Mouse (Mus musculus): ENCODE data around the gene Tbc1d8b. TPM values are rescaled to one million over a fixed set of nuclear protein-coding genes. Genes with fewer than 3 reads are reported as not detected.

Gene Tbc1d8b
- total RNA-seq, 2 experiments from 2014 or later, result 3.6 to 4.2 TPM

- DNase-seq (ENCODE audit: extremely low spot score in 1 of 2, low spot score in 2 of 2), result no peak
- intact Hi-C loops (cut with DNase I), result loop anchor here (5.0 kb wide), 1 partner anchor 35 kb away; no protein-coding TSS in a partner anchor
- Histone ChIP-seq H3K4me3 (no peak within 1 kb of the TSS), H3K27ac (no peak within 1 kb of the TSS)
- TF ChIP-seq CTCF (IDR thresholded peaks at IDR 0.05), result no peak
Measured at GRCm38 (mm10) chrX:139782278-139783044, 97.7 kb downstream of the Tbc1d8b start, which contains the start of gene Ripply1. Gene Ripply1, minus strand, starts transcription at chrX:139782353.

- intact Hi-C loops (cut with DNase I), result loop anchor here (5.0 kb wide), 1 partner anchor 34 kb away; no protein-coding TSS in a partner anchor
- no peak for DNase-seq (ENCODE audit: extremely low spot score in 1 of 2, low spot score in 2 of 2)
- no peak for TF ChIP-seq CTCF (IDR thresholded peaks at IDR 0.05)
Measured at GRCm38 (mm10) chrX:139783045-139783422, 98.2 kb downstream of the Tbc1d8b start.

GRCm38 (mm10) chrX:139785764-139786163 is 101.0 kb downstream of the Tbc1d8b start:
- intact Hi-C loops (cut with DNase I), result no loop called here
- Histone ChIP-seq H3K4me3 (no peak overlapping the region), H3K27ac (no peak overlapping the region)
- TF ChIP-seq CTCF (IDR thresholded peaks at IDR 0.05), result no peak
- no peak for DNase-seq (ENCODE audit: extremely low spot score in 1 of 2, low spot score in 2 of 2)

More at GRCm38 (mm10) chrX:139783045-139783422, 98.2 kb downstream of the Tbc1d8b start:
- Histone ChIP-seq H3K4me3 (no peak overlapping the region), H3K27ac (no peak overlapping the region)

GRCm38 (mm10) chrX:139794072-139794845 is 109.5 kb downstream of the Tbc1d8b start:
- DNase-seq (ENCODE audit: extremely low spot score in 1 of 2, low spot score in 2 of 2), result no peak
- Histone ChIP-seq H3K27ac (no peak overlapping the region), H3K4me3 (no peak overlapping the region)
- no peak for TF ChIP-seq CTCF (IDR thresholded peaks at IDR 0.05)
- intact Hi-C loops (cut with DNase I), result no loop called here

GRCm38 (mm10) chrX:139796037-139796436 is 111.2 kb downstream of the Tbc1d8b start:
- intact Hi-C loops (cut with DNase I), result no loop called here
- no peak overlapping the region for H3K27ac ChIP-seq
- H3K4me3 ChIP-seq, result no peak overlapping the region
- DNase-seq (ENCODE audit: extremely low spot score in 1 of 2, low spot score in 2 of 2), result no peak
- TF ChIP-seq CTCF (IDR thresholded peaks at IDR 0.05), result no peak

GRCm38 (mm10) chrX:139797875-139798274 is 113.1 kb downstream of the Tbc1d8b start:
- intact Hi-C loops (cut with DNase I), result no loop called here
- TF ChIP-seq CTCF (IDR thresholded peaks at IDR 0.05), result no peak
- H3K4me3 ChIP-seq, result no peak overlapping the region
- no peak overlapping the region for H3K27ac ChIP-seq
- DNase-seq (ENCODE audit: extremely low spot score in 1 of 2, low spot score in 2 of 2), result no peak

GRCm38 (mm10) chrX:139799953-139800352 is 115.2 kb downstream of the Tbc1d8b start:
- no peak for TF ChIP-seq CTCF (IDR thresholded peaks at IDR 0.05)
- H3K27ac ChIP-seq, result no peak overlapping the region
- intact Hi-C loops (cut with DNase I), result no loop called here
- DNase-seq (ENCODE audit: extremely low spot score in 1 of 2, low spot score in 2 of 2), result no peak
- no peak overlapping the region for H3K4me3 ChIP-seq

- H3K4me3 ChIP-seq, result no peak within 1 kb of the TSS
- TF ChIP-seq CTCF (IDR thresholded peaks at IDR 0.05), result no peak
- intact Hi-C loops (cut with DNase I), result no loop called here
- DNase-seq (ENCODE audit: extremely low spot score in 1 of 2, low spot score in 2 of 2), result no peak
- no peak within 1 kb of the TSS for H3K27ac ChIP-seq
Measured at GRCm38 (mm10) chrX:139800406-139800878, 115.6 kb downstream of the Tbc1d8b start, which contains the start of gene Cldn2. Gene Cldn2, plus strand, starts transcription at chrX:139800828.

Other genes with a start within 250 kb of the Tbc1d8b start
- under 1 TPM; 0.26 to 0.59 TPM for gene D330045A20Rik, start 204.6 kb upstream of the Tbc1d8b start, total RNA-seq (2021)
- gene Rnf128, start 121.7 kb upstream of the Tbc1d8b start, total RNA-seq (2021), result 10 to 100 TPM; 12.4 to 15.1 TPM
- not detected for gene Gm15013, start 29.5 kb downstream of the Tbc1d8b start, total RNA-seq (2021)
- not detected for gene Ripply1, start 97.4 kb downstream of the Tbc1d8b start, total RNA-seq (2021)
- gene Cldn2, start 115.8 kb downstream of the Tbc1d8b start, total RNA-seq (2021), result under 1 TPM; 0.44 to 0.57 TPM
- gene Morc4, start 186.7 kb downstream of the Tbc1d8b start, total RNA-seq (2021), result 1 to 10 TPM; 3.2 to 4.8 TPM